Mouse (Mus musculus) kidney, embryonic 16.5 days (tissue): Measurements from ENCODE around the gene Man2b1. TPM values are rescaled to one million over a fixed set of nuclear protein-coding genes. Genes with fewer than 3 reads are reported as not detected.

Source experiments
- ATAC-seq: fragments of 200-750 bp; cut with Nextera tagmentation; 2 replicates; pipeline ENCODE4 v1.8.0; 2017; ENCODE audit warnings: moderate TSS enrichment; ENCODE audit not compliant: low FRiP score, low TSS enrichment
- H3K27ac ChIP-seq: fragments of 300-500 bp; sonication (generic); 2 replicates; pipeline ENCODE4 v1.5.1; 2014; ENCODE audit warnings: low read length
- H3K27me3 ChIP-seq: fragments of 300-500 bp; sonication (generic); 2 replicates; pipeline ENCODE4 v1.6.1; 2014; ENCODE audit warnings: low read length, control low read depth, mixed read lengths; ENCODE audit not compliant: insufficient read depth
- H3K36me3 ChIP-seq: fragments of 300-500 bp; sonication (generic); 2 replicates; pipeline ENCODE4 v1.6.1; 2014; ENCODE audit warnings: low read length, control low read depth, mixed read lengths; ENCODE audit not compliant: insufficient read depth
- H3K4me1 ChIP-seq: fragments of 300-500 bp; sonication (generic); 2 replicates; pipeline ENCODE4 v1.6.1; 2014; ENCODE audit warnings: low read length, control low read depth, mixed read lengths; ENCODE audit not compliant: insufficient read depth
- H3K4me2 ChIP-seq: fragments of 300-500 bp; sonication (generic); replicated peaks from 2 replicates; pipeline ENCODE4 v1.6.1; 2014; ENCODE audit warnings: low read depth, low read length
- H3K4me3 ChIP-seq: fragments of 300-500 bp; sonication (generic); 2 replicates; pipeline ENCODE4 v1.5.1; 2014; ENCODE audit warnings: mild to moderate bottlenecking, low read length
- H3K9ac ChIP-seq: fragments of 300-500 bp; sonication (generic); replicated peaks from 2 replicates; pipeline ENCODE4 v1.6.1; 2014; ENCODE audit warnings: low read length
- H3K9me3 ChIP-seq: fragments of 300-500 bp; sonication (generic); 2 replicates; pipeline ENCODE4 v1.6.1; 2016; ENCODE audit warnings: low read length, control low read depth
- WGBS: fragments of 180-500 bp; shearing (Covaris S2); extraction: QIAGEN DNeasy Blood & Tissue Kit; methylation state at CpG from one replicate; pipeline ENCODE4 v1.1.7; 2014; 5-methylcytosine and 5-hydroxymethylcytosine counted together
- polyA plus RNA-seq: library from polyadenylated mRNA; unstranded; fragments of >200 nt; fragmentation: Nextera tagmentation; extraction: Ambion mirVana; gene quantifications from 2 replicates; pipeline ENCODE4 v1.2.1, GENCODE M21; 2015

The Man2b1 gene
- polyA plus RNA-seq, 1 experiment from 2014 or later: 46.9 TPM

DNA sequence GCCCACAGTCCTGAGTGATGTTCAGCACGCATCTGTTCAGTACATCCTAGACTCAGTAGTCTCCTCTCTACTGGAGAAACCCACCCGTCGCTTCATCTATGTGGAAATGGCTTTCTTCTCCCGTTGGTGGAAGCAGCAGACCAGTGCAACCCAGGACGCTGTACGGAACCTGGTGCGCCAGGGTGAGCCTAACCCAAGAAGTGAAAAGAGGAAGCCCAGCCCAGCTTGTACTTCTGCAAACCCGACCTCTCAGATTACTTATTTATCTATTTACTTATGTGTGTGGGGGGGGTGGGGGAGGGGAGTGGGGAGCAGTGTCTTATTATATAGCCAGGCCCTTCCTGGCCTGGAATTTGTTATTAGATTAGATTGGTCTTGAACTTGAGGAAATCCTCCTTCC is 1.6 kb downstream of the Man2b1 start:
- Histone ChIP-seq H3K27me3 (no peaks in the 10 kb centered on the region), H3K36me3 (peaks cover 34% of the 10 kb centered on the region), H3K4me1 (peaks cover 23% of the 10 kb centered on the region), H3K9ac (no peak overlapping the region), H3K27ac (no peak overlapping the region), H3K4me2 (no peak overlapping the region), H3K4me3 (no peak overlapping the region), H3K9me3 (no peaks in the 10 kb centered on the region)
- 84% methylated on average over 8 of the region's 8 CpGs for WGBS
- no peak for ATAC-seq

DNA sequence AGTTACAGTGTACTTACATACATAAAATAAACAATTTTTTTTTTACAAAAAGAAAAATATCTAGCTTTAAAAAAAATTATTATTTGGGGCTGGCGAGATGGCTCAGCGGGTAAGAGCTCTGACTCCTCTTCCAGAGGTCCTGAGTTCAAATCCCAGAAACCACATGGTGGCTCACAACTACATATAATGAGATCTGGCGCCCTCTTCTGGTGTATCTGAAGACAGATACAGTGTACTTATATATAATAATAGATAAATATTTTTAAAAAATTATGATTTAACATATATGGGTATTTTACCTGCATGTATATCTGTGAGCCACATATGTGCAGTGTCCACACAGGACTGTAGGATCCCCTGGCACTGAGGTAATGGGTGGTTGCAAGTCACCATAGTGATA is 3.2 kb downstream of the Man2b1 start:
- no peak for ATAC-seq

DNA sequence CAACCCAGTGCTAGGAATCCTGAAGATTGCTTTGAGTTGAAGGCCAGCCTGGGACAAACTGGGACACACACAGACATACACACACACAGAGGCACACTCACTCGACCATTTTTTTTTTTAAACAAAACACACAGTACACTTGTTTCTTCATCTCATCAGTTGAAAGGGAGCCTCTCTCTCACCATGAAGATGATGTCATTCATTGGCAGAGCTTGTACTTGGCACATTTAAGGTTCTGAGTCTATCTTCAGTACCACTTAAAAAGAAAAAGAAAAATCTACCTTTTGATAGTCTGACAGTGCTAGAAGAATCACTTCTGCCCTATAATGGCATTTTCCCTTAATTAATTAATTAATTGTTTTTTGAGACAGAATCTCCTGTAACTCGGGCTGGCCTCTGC is 5.7 kb downstream of the Man2b1 start:
- no peaks in the 10 kb centered on the region for H3K9me3 ChIP-seq
- no peak overlapping the region for H3K4me3 ChIP-seq
- no peak for ATAC-seq
- no peaks in the 10 kb centered on the region for H3K27me3 ChIP-seq
- peaks cover 45% of the 10 kb centered on the region for H3K36me3 ChIP-seq
- H3K4me1 ChIP-seq: peaks cover 5% of the 10 kb centered on the region
- 77% methylated on average over 2 of the region's 2 CpGs for WGBS
- no peak overlapping the region for H3K27ac ChIP-seq
- no peak overlapping the region for H3K4me2 ChIP-seq
- no peak overlapping the region for H3K9ac ChIP-seq

More for the DNA sequence above, 3.2 kb downstream of the Man2b1 start:
- Histone ChIP-seq H3K9me3 (no peaks in the 10 kb centered on the region), H3K4me2 (no peak overlapping the region), H3K36me3 (peaks cover 38% of the 10 kb centered on the region), H3K4me3 (no peak overlapping the region), H3K27me3 (no peaks in the 10 kb centered on the region), H3K9ac (no peak overlapping the region), H3K27ac (no peak overlapping the region), H3K4me1 (peaks cover 21% of the 10 kb centered on the region)
- WGBS: 80% methylated on average over 3 of the region's 3 CpGs

DNA sequence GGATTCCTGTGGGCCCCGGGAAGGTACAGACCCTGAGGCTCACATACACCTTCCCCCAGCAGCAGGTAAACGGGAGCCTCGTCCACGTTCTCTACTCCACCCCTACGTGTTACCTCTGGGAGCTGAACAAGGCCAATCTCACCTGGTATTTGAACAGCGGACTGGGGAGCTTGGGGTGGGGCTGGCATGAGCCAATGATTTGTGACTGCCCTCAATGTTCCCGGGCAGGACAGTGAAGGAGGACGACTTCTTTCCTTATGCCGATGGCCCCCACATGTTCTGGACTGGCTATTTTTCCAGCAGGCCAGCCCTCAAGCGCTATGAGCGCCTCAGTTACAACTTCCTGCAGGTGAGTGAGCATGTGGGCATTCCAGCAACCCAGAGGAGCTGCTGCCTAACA is 7.8 kb downstream of the Man2b1 start:
- no peak for ATAC-seq
- no peak overlapping the region for H3K9ac ChIP-seq
- WGBS: 91% methylated on average over 11 of the region's 11 CpGs
- H3K9me3 ChIP-seq: no peaks in the 10 kb centered on the region
- no peaks in the 10 kb centered on the region for H3K4me1 ChIP-seq
- no peak overlapping the region for H3K4me3 ChIP-seq
- H3K27ac ChIP-seq: no peak overlapping the region
- H3K27me3 ChIP-seq: no peaks in the 10 kb centered on the region
- H3K4me2 ChIP-seq: no peak overlapping the region
- H3K36me3 ChIP-seq: peaks cover 51% of the 10 kb centered on the region

DNA sequence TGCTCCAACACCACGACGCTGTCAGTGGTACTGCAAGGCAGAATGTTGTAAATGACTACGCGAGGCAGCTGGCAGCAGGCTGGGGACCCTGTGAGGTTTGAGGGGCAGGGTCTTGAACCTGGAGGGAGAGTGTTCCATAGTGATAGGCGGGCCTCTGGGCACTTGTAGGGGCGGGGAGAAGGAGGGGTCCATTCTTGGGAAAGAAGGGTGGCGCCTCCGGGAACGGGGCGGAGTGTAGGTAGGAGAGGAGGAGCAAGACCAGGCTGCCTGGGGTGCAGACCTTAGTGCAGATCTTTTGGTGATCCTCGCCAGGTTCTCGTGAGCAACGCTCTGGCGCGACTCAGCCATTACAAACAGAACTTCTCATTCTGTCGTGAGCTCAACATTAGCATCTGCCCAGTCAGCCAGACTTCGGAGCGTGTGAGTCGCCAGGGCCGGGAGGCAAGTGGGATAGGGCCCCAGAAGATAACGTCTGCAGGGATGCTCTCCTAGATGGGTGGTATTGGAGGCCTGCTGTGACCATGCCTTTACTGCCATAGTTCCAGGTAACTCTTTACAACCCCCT is 8.5 kb downstream of the Man2b1 start:
- H3K4me1 ChIP-seq: no peaks in the 10 kb centered on the region
- no peak overlapping the region for H3K9ac ChIP-seq
- peaks cover 54% of the 10 kb centered on the region for H3K36me3 ChIP-seq
- H3K4me3 ChIP-seq: no peak overlapping the region
- H3K4me2 ChIP-seq: no peak overlapping the region
- 35% methylated on average over 21 of the region's 21 CpGs for WGBS
- no peaks in the 10 kb centered on the region for H3K27me3 ChIP-seq
- no peak overlapping the region for H3K27ac ChIP-seq
- H3K9me3 ChIP-seq: no peaks in the 10 kb centered on the region
- ATAC-seq: no peak

DNA sequence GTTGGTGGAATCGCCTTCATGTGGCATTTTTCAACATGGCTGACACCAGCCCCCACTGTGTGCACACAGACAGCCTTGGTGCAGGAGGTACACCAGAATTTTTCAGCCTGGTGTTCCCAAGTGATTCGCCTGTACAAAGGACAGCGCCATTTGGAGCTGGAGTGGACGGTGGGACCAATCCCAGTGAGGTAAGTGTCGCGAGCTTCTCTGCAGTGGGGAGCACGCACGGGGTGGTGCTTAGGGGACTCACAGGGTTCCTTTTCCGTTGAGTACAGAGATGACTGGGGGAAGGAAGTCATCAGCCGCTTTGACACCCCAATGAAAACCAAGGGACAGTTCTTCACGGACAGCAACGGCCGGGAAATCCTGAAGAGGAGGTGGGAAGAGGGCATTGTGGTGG is 12.0 kb downstream of the Man2b1 start:
- Histone ChIP-seq H3K36me3 (peaks cover 48% of the 10 kb centered on the region), H3K9ac (no peak overlapping the region), H3K4me1 (no peaks in the 10 kb centered on the region), H3K27ac (no peak overlapping the region), H3K4me2 (no peak overlapping the region), H3K9me3 (no peaks in the 10 kb centered on the region), H3K27me3 (no peaks in the 10 kb centered on the region), H3K4me3 (no peak overlapping the region)
- no peak for ATAC-seq
- 93% methylated on average over 13 of the region's 13 CpGs for WGBS

DNA sequence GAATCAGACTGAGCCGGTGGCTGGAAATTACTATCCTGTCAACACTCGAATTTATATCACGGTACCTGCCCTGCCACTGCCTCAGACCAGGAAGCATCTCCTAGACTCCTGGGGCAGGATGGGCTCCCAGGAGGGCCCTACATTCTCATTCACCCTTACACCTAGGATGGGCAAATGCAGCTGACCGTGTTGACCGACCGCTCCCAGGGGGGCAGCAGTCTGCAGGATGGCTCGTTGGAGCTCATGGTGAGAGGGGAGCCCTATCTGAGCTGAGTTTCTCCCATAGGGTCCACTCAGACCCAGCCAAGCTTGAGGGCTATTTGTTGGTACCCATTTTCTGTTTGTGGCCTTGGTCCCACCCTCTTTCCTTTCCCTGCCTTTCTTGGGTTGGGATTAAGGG is 12.5 kb downstream of the Man2b1 start:
- Histone ChIP-seq H3K4me2 (no peak overlapping the region), H3K4me3 (no peak overlapping the region), H3K27ac (no peak overlapping the region), H3K27me3 (no peaks in the 10 kb centered on the region), H3K9me3 (no peaks in the 10 kb centered on the region), H3K9ac (no peak overlapping the region), H3K36me3 (peaks cover 48% of the 10 kb centered on the region), H3K4me1 (no peaks in the 10 kb centered on the region)
- ATAC-seq: no peak
- 87% methylated on average over 7 of the region's 7 CpGs for WGBS

DNA sequence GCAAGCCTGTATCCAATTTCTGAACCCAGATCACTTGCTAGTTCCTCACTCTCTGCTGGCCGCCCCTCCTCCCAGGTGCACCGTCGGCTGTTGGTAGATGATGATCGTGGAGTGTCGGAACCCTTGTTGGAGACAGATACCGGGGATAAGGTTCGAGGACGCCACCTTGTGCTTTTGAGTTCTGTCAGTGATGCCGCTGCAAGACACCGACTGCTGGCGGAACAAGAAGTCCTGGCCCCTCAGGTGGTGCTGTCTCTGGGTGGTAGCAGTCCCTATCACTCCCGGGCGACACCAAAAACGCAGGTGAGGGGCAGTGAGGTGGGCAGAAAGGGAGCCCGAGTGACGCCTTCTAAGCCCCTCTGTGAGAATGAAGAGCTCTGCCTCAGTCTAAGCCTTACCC is 13.1 kb downstream of the Man2b1 start:
- Histone ChIP-seq H3K4me1 (no peaks in the 10 kb centered on the region), H3K4me3 (no peak overlapping the region), H3K9ac (no peak overlapping the region), H3K27ac (no peak overlapping the region), H3K9me3 (no peaks in the 10 kb centered on the region), H3K36me3 (peaks cover 44% of the 10 kb centered on the region), H3K27me3 (no peaks in the 10 kb centered on the region), H3K4me2 (no peak overlapping the region)
- 89% methylated on average over 16 of the region's 16 CpGs for WGBS
- ATAC-seq: no peak

DNA sequence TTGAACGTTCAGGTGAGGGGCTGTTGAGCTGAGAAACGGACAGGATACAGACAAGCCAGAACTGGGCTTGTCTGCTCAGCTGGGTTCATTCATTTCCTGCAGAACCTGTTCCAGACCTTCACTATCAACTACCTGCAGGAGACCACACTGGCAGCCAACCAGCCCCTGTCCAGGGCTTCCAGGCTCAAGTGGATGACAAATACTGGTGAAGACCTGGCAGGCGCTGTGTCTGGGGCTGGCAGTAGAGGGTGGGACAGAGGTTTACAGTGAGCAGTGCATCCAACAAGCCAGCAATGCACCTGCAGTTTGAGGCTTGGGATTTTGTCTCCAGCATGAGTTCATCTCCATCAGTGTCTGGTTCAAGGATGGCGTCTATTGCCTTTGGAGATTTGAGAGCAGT is 13.8 kb downstream of the Man2b1 start:
- no peaks in the 10 kb centered on the region for H3K27me3 ChIP-seq
- no peak overlapping the region for H3K27ac ChIP-seq
- H3K4me3 ChIP-seq: no peak overlapping the region
- H3K36me3 ChIP-seq: peaks cover 42% of the 10 kb centered on the region
- H3K9ac ChIP-seq: no peak overlapping the region
- ATAC-seq: no peak
- no peaks in the 10 kb centered on the region for H3K9me3 ChIP-seq
- 92% methylated on average over 4 of the region's 4 CpGs for WGBS
- H3K4me1 ChIP-seq: no peaks in the 10 kb centered on the region
- H3K4me2 ChIP-seq: no peak overlapping the region

DNA sequence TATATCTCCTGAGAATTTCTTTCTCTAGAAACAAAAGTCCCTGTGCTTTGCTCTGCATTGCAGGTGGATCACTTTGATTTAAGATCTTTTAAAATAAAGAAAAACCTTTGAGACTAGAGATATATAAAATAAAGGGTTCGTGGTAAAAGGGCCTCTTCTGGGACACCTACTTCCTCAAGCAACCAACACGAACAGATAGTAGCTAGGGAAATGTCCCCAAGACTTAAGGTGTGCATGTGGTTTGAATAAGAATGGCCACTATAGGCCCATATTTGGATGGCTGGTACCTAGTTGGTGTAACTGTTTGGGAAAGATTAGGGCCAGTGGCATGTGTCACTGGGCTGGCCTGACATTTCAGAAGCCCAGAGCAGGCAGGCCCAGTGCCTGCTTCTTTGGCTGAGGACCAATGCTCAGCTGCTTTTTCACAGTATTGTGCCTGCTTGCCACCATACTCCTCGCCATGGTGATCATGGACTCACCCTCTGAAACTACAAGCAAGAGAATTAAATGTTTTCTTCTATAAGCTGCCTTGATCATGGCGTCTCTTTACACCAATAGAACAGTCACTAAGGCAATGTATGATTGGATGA is 17.1 kb downstream of the Man2b1 start:
- no peak overlapping the region for H3K9ac ChIP-seq
- 83% methylated on average over 4 of the region's 4 CpGs for WGBS

More for the DNA sequence above, 17.1 kb downstream of the Man2b1 start:
- H3K4me1 ChIP-seq: no peaks in the 10 kb centered on the region
- no peaks in the 10 kb centered on the region for H3K9me3 ChIP-seq
- H3K27ac ChIP-seq: no peak overlapping the region
- ATAC-seq: no peak
- H3K4me3 ChIP-seq: no peak overlapping the region
- H3K36me3 ChIP-seq: peaks cover 30% of the 10 kb centered on the region
- H3K27me3 ChIP-seq: no peaks in the 10 kb centered on the region
- H3K4me2 ChIP-seq: no peak overlapping the region
